Mouse (Mus musculus): ENCODE measurements at regions not wholly inside any gene's neighbourhood (a gene's known extent, or its start where the extent isn't known, plus 50 kb on each side); places are given as distances from the start of the nearest gene placed in this dataset.

- DNase-seq (ENCODE audit: low read depth, low spot score), result no peak
- WGBS, result 84% methylated on average over 9 of the region's 9 CpGs
These were observed 487.4 kb downstream of the Trim52 start for GRCm38 (mm10) chr14:106593352-106593751.

DNA sequence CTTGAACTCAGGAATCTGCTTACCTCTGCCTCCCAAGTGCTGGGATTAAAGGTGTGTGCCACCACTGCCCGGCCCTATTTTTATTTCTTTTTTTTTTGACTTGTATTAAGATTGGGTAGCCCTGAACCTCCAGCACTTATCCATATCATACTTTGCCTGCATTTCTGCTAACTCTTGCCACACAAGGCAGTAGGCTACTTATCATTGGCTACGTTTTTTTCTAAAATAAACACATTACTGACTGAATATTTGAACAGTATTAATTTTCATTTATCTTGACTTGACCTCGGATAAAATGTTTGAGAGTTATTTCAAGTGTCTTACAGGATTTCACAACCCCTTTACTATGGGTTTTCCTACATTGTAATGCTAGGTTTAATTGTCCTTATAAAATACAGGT lies 488.0 kb downstream of the Trim52 start:
- DNase-seq (ENCODE audit: low read depth, low spot score), result no peak
- 68% methylated on average over 3 of the region's 3 CpGs for WGBS

DNA sequence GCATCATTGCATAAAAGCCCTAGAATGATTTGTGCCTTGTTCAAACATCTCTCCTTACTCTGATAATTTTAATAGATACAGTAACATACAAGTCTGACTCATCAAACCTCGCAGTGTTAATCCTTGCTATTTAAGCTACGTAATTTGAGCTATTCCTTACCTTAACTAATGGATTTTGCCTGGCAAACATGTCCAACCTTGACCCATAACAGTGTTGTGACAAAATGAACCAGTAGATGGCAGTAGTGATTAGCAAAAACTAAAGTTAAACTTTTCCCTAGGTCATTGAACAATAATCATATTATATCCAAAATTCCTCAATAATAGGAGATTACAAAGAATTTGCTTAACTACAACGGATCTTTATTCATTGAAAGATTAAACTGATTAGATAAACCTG lies 501.0 kb downstream of the Trim52 start:
- WGBS, result 10% methylated on average over 3 of the region's 3 CpGs
- no peak for DNase-seq (ENCODE audit: low read depth, low spot score)

DNA sequence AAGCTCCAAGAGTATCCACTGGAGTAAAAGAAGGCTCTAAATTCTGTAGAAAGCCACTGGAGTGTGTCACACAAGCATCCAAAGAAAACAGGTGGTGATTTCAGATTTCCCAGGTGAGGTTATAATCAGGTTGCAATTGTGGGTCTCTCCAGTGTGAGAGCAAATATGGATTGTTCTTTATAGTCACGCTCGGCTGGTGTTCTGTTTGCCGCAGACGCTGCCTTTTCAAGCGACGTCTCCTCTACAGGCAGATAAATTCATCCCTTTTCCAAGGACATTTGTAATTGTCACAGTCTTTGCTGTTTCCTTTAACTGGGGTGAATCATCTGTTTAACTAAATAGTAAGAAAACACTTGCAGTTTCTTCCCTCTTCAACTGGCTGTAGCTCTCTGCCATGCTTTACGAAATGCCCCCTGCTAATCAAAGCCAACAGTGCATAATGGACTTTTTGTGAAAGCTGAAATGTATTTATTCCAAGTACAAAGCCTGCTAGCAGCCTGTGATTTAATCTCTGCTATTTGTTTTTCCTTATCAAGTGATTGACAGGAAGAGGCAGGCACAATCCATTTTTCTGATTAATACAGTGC lies 502.4 kb downstream of the Trim52 start:
- DNase-seq (ENCODE audit: low read depth, low spot score), result no peak
- WGBS, result 47% methylated on average over 7 of the region's 7 CpGs
